Mouse (Mus musculus): ENCODE measurements at regions not wholly inside any gene's neighbourhood (a gene's known extent, or its start where the extent isn't known, plus 50 kb on each side); places are given as distances from the start of the nearest gene placed in this dataset.

- TF ChIP-seq EP300 (optimal IDR thresholded peaks at IDR 0.05) (no peak), CTCF (IDR thresholded peaks at IDR 0.05; ENCODE audit: low read depth) (no peak)
Measured at GRCm38 (mm10) chr13:60076147-60076800, 100.9 kb downstream of the Gas1 start.
